Mouse (Mus musculus) T-helper 2 cell (primary cell): ENCODE results near the gene Pgf.

Source experiments
- in situ Hi-C: fragments of 300-600 bp; cut with MboI, MseI; formaldehyde crosslinking; loops from one replicate; pipeline ENCODE4 v1.15.1; 2025; ENCODE audit warnings: high pct_unique_total_duplicates

Gene Pgf

DNA sequence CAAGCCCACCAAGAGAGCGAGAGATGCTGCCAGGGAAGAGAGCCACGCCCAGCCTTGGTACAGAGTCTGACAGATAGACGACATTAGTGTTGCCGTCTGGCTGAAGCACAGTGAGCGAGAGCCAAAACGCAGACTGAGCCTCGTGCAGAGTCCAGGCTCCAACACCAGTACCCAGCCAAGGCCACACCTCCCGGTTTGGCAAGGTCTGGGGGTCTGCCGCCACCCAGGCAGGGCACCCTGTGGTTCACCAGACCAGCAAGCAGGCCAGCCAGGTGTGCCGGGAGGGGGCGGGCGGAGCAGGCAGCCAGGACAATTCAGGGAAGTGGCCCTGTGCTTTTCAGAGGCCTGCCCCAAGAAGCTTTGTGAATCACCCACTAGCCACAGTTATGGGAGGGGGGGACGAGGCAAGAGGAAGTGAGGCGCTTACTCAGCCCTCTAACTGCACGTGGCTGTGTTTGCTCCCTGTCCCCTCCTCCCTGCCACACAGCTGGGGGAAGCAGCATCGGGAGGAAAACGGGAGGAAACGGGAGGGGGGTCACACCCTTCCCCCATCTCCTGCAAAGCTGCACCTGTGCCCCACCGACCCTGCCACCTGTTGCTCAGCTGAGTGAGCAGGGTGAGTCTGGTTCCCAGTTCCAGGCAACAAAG is 15.0 kb upstream of the Pgf start:
- in situ Hi-C loops = no loop called here

DNA sequence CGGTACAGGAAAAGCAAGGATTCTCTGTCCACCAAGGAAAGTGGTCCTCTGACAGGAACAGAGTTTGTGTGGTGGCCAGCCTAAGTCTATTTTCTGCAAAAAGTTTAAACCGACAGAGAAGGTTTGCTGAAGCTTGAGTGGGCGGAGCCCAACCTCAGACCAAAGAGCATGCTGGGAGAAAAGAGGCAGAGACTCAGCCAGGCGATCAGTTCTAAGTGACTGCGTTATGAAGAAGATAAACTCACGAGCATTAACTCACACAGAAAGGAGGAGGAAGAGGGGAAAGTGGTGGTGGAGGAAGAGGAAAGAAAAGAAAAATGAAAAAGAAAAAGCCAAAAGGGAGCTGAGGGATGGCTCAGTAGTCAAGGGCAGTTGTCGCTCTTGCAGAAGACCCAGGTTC is 12.7 kb upstream of the Pgf start:
- in situ Hi-C loops = no loop called here

- in situ Hi-C loops = loop anchor here (10.0 kb wide), 1 partner anchor 382 kb away; no protein-coding TSS in a partner anchor
These were observed 8.8 kb upstream of the Pgf start for GRCm38 (mm10) chr12:85186361-85186760.

DNA sequence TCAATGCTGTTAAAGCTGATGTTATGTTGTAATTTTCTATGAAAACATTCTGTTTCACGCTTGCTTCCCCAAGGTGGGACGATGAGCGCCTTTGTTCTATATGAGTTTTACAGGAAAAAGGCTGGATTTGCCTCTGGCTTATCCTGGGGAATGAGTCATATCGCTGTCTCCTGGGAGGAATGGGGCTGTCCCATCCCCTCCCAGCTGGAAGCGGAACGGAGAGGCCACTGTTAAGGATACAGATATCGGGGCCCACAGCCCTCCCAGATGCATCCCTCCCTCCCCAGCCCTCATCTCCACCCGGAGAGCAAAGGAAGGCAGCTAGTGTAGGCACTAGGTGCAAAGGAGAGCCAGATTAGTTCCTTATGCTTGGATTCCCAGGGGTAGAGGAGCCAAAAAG is 8.2 kb upstream of the Pgf start:
- in situ Hi-C loops = loop anchor here (10.0 kb wide), 1 partner anchor 381 kb away; no protein-coding TSS in a partner anchor

DNA sequence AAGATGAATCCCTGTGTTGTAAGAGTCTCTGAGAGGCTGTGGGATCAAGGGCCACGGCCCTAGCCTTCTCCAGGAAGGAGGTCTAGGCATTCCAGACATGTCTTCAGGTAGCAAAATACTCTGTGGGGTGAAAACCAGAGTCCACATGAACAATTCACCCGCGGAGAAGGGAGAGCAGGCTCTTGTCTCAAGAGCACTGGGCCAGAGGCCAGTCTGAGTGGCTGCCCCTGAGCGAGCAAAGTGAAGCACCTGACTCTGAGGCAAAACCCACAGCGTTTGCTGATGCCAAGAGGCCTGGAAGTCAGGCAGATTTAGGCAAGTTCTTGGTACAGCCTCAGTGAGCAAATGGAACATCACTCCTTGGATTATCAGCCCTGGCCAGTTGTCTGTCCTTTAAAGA is 6.5 kb upstream of the Pgf start:
- in situ Hi-C loops = loop anchor here (10.0 kb wide), 1 partner anchor 379 kb away; no protein-coding TSS in a partner anchor

- in situ Hi-C loops = loop anchor here (10.0 kb wide), 1 partner anchor 378 kb away; no protein-coding TSS in a partner anchor
These were observed 5.3 kb upstream of the Pgf start for GRCm38 (mm10) chr12:85182898-85183297.

GRCm38 (mm10) chr12:85182345-85182643 is 4.7 kb upstream of the Pgf start:
- in situ Hi-C loops = loop anchor here (10.0 kb wide), 1 partner anchor 377 kb away; no protein-coding TSS in a partner anchor

GRCm38 (mm10) chr12:85181475-85182344 is 4.1 kb upstream of the Pgf start:
- in situ Hi-C loops = loop anchor here (10.0 kb wide), 1 partner anchor 377 kb away; no protein-coding TSS in a partner anchor

- in situ Hi-C loops = loop anchor here (10.0 kb wide), 1 partner anchor 817 kb away; no protein-coding TSS in a partner anchor
These were observed 704 bp upstream of the Pgf start for GRCm38 (mm10) chr12:85178294-85178693.

DNA sequence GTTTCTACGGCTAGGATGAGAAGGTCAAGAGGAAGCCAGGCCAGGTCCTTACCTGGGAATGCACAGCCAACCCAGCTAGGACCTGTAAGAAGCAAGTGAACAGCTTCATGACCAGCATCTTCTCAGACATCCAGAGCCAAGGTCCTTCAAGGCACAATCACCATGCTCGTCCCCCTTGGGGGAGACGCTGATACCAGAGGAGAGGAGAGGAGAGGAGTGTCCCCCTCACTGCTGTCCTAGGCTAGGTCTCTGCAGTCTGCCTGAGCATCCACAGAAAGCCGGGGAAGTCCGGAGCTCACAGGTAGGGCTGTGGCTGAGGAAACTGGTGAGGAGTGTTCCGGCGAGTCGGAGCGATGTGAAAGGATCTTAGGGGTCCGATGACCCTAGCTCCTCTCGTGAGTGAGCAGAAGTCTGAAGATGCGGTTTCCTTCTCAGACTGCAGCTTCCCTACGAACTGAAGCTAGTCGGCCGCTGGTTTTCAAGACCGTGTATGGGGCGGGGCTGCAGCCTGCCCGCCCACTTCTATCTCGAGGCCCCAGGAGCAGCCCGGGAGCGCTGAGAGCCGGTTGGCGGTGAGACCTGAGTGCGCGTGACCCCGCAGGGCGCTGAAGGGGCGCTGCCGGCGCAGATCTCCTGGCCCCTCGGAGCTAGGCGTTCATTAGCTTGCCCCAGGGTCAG is 605 bp downstream of the Pgf start:
- in situ Hi-C loops = loop anchor here (10.0 kb wide), 1 partner anchor 818 kb away; no protein-coding TSS in a partner anchor

DNA sequence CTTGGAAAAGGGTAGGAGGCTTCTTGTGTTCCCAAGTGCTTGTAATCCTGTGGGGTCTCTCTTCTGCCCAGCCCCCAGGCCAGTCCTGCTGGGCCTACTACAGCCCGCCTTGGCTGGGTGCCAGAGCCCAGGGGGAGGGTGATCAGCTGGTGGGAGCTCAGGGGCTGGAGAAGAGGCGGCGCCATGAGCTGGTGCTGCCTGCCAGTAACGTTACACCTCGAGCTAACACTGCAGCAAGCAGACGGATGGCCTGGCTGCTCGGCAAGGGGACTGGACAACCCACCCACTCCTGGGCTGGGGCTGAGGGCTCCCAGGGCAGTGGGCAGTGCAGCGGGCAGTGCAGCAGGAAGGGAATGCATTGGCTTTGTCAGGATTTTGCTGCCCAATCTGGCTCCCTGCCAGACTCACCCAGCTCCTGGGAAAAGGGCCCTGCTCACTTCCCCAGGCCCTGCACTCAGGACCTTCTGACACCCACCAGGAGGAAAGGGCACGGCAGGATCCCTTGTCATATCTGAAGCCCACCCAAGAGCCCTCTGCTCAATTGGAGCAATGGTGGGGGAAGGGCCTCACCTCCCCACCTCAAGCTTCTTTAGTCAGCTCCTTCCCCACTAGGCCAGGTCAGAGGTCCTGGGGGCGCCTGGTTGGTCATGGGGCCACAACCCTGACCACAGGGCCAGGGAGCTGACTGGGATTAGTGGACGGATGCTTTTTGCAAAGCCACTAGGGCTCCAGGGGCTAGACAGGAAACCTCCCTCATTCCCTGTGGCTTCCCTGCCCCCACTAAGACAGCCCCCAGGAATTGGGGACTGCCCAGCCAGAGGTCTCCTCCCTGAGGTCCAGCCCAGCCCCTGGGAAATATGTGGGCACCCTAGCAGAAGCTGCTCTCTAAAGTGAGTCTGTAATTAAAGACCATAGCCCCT is 1.4 kb downstream of the Pgf start:
- in situ Hi-C loops = loop anchor here (10.0 kb wide), 1 partner anchor 819 kb away; no protein-coding TSS in a partner anchor

- in situ Hi-C loops = loop anchor here (10.0 kb wide), 1 partner anchor 820 kb away; no protein-coding TSS in a partner anchor
These were observed 2.4 kb downstream of the Pgf start for GRCm38 (mm10) chr12:85175087-85175675.

GRCm38 (mm10) chr12:85174016-85174415 is 3.6 kb downstream of the Pgf start:
- in situ Hi-C loops = loop anchor here (10.0 to 25.0 kb wide), 2 partner anchors 113 to 821 kb away; partner anchors contain the start of genes Acyp1 and Zc2hc1c

- in situ Hi-C loops = loop anchor here (10.0 to 25.0 kb wide), 2 partner anchors 116 to 824 kb away; partner anchors contain the start of genes Acyp1 and Zc2hc1c
These were observed 6.7 kb downstream of the Pgf start for GRCm38 (mm10) chr12:85170948-85171307.

DNA sequence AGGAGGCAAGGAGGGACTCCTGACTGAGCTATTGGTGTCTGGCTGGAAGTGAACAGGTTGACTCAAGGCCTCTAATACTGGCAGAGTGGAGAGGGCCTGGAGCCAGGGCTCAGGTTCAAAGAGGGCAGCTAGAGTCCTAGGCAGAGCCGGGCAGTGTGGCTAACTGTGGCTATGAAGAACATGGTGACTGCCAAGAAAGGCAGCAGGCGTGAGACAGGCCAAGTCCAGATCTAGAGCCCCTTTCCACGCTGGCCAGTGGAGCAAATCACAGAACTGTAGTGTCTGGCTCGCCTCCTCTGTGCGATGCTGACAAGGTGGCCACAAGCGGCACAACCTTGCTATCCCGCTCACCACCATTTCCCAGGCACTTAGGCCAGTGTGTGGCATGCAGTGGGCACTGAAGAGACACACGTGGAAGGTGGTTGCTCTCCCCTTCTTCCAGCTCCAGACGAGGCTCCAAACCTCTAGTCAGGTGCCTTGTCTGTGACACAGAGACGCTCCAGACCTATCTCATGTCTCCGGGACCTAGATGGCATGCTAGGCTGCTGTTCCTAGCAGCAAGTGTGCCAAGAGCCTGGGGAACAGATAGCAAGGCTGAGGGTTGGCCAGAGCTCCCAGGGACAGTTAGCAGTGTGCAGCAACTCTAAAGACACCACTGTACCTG is 7.2 kb downstream of the Pgf start:
- in situ Hi-C loops = loop anchor here (10.0 to 25.0 kb wide), 2 partner anchors 117 to 824 kb away; partner anchors contain the start of genes Acyp1 and Zc2hc1c

DNA sequence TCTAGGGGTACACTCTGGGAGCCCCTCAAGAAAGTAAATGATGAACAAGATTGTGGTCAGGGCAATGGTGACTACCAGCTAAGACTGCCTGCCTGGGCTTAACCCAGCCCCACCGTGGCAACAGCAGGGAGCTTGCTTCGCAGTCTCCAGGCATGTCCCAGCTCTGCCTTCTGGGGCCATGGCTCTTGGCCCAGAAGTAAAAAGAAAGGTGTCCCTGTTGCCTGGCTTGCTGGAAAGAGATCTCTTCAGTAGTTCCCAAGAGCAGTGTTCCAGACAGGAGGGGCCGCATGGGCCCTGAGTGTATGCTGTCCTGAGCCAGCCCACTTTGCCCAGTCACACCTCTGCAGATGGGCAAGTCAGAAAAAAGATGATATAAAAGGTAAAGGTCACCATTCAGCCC is 7.7 kb downstream of the Pgf start:
- in situ Hi-C loops = loop anchor here (10.0 to 25.0 kb wide), 2 partner anchors 117 to 825 kb away; partner anchors contain the start of genes Acyp1 and Zc2hc1c

DNA sequence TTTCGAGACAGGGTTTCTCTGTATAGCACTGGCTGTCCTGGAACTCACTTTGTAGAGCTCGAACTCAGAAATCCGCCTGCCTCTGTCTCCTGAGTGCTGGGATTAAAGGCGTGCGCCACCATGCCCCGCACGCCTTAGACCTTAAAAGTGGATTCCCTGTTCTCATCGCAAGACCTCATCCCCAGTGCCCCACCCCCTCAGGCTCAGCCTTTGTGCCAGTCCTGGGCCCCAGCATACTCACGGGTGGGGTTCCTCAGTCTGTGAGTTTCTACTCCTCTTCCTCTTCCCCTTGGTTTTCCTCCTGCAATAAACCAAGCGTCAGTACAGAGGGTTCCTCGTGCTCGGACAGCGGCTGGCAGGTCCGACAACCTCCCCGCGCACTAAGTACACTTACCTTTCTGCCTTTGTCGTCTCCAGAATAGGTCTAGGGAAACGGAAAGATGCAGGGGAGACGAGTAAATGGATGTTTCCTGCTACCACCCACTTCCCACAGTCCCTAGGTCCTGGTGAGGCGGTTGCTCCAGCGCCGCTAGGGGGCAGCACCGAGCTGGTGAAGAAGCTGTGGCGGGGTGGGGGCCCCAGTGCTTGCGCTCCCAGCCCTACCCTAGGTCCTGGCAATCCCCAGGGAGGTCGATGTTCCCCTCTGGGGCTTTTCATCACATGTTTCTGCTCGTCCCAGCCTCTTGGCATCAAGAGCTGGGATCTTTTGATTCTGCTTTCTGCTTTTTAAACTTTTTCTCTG is 8.3 kb downstream of the Pgf start:
- in situ Hi-C loops = loop anchor here (25.0 kb wide), 1 partner anchor 118 kb away; the partner anchor contains the start of genes Acyp1 and Zc2hc1c

DNA sequence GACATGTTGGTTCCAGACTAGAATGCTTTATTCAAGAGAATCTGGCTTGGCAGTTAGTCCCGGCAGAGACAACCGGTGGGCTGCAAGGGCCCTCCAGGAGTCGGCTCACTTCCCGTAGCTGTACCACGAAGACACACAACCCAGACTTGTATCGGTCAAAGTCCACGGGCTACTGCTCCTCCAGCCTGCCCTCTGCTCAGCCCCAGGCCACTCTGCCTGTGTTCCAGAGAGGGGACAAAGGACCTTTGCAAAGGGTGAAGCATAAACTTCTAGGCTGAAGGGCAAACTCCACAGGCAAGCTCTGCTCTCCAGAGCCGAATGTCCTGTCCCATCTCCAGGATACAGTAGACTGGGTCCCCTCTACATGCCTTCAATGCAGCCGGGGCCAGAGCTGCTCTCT is 11.0 kb downstream of the Pgf start:
- in situ Hi-C loops = loop anchor here (25.0 kb wide), 1 partner anchor 121 kb away; the partner anchor contains the start of genes Acyp1 and Zc2hc1c
